Mouse (Mus musculus): ENCODE measurements around the gene Cd19. TPM values are rescaled to one million over a fixed set of nuclear protein-coding genes. Genes with fewer than 3 reads are reported as not detected.

Gene Cd19
- 10 to 100 TPM in 1 of 2 experiments, 1 to 10 TPM in 1; 3.9 to 11.7 TPM for total RNA-seq (2023)

DNA sequence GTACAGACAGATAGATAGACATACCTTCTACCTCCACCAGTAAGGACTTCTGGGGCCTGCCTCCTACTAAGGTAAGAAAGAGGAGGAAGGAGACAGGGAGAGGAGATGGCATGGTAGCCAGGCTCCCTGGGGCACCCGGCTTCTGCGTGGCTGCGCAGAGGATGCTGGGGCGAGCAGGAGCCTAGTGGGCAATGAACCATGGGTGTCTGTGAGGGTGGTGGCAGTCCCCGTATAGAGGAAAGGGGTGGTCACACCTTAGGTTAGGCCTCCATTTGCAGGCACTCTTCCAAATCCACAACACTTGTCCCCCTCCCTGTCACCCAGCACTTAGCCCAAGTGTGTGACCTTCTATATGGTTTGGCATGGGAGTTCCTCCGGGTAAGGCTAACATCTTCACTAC is at the start of gene Cd19:
Gene Cd19, minus strand, starts transcription at position 165 of the 400 bp plus-strand sequence.

DNA sequence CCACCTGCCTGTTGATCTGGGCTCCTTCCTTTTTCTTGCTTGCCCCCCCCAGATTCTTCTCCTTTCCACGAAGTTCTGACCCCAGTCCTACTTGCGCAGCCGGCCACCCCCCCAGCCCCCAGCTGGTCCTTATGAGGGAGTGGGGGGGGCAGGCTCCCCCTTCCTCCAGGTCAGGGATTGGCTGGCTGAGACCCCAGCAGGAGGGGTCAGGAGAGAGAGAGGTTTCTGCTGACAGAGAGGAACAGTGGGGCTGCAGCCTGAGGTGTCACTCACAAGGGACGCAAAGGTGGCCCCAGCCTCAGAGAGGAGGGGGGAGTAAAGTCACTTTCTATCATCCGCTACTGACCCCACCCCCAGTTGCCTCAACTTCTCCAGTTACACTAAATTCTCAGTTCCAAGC is 48.3 kb upstream of the Cd19 start, which contains the start of gene Atp2a1:
Gene Atp2a1, minus strand, starts transcription at position 105 of the 400 bp plus-strand sequence.

GRCm38 (mm10) chr7:126428631-126429502 is 14.2 kb upstream of the Cd19 start, which contains the start of gene Rabep2:
Rabep2 (plus strand) TSS chr7:126428759.

DNA sequence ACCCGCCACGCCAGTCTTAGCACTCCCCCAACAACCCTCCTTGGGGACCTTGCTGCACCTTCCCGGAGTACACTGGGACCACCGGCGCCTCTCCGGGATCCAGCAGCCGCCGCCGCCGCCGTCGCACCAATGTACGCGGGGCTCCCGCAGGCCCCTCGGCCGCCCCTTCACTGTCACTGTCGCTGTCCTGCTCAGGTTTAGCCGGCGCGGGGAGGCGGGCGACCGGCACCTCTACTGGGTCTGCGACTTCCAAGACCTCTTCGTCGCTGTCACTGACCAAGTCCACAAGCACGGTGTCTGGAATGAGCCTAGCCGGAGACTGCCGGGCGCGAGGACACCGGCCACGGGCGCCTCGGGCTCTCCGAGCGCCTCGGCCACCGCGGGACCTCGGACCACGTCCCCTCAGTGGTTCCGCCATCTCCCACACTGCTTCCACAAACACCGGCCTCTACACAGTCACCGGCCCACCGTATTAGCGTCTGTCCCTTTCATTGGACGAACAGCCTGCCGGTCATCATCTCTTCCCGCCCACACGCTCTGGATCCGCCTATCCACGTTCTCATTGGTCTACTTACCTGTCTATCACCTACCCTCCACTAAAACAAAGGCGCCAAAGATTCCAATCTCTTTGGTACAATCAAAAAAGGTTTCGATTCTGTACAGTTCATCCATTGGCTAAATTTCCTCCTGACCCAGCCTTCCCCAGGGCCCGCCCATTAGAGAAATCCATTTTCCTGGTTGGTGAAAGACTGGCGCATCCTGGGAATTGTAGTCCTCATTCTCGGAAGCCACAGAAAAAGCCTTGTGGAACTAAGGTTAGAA is 18.2 kb downstream of the Cd19 start, which contains the start of gene Nfatc2ip:
Gene Nfatc2ip, minus strand, starts transcription at position 440 of the 822 bp plus-strand sequence.

GRCm38 (mm10) chr7:126377278-126378158 is 37.2 kb downstream of the Cd19 start, which contains the start of gene Spns1:
Spns1 (minus strand) TSS chr7:126377450.

GRCm38 (mm10) chr7:126369393-126369792 is 45.3 kb downstream of the Cd19 start, which contains the start of gene Lat:
Lat (minus strand) TSS chr7:126369570.

Other genes with a start within 250 kb of the Cd19 start
- 100 to 1,000 TPM; 163 to 166 TPM for gene Xpo6, start 214.4 kb downstream of the Cd19 start, total RNA-seq (2023)
- 1 to 10 TPM; 6.0 to 9.2 TPM for gene Sbk1, start 142.3 kb downstream of the Cd19 start, total RNA-seq (2023)
- gene Lat, start 45.3 kb downstream of the Cd19 start, total RNA-seq (2023) = 1 to 10 TPM; 1.8 to 2.4 TPM
- gene Spns1, start 37.4 kb downstream of the Cd19 start, total RNA-seq (2023) = 10 to 100 TPM; 26.2 to 38.0 TPM
- gene Nfatc2ip, start 18.2 kb downstream of the Cd19 start, total RNA-seq (2023) = 10 to 100 TPM; 11.5 to 12.0 TPM
- 10 to 100 TPM; 14.8 to 15.6 TPM for gene Rabep2, start 13.9 kb upstream of the Cd19 start, total RNA-seq (2023)
- 1 to 10 TPM in 1 of 2 experiments, under 1 TPM in 1; 0.87 to 1.1 TPM for gene Atp2a1, start 48.2 kb upstream of the Cd19 start, total RNA-seq (2023)
- 10 to 100 TPM; 45.4 to 49.2 TPM for gene Sh2b1, start 60.5 kb upstream of the Cd19 start, total RNA-seq (2023)
- gene Tufm, start 72.5 kb upstream of the Cd19 start, total RNA-seq (2023) = 10 to 100 TPM; 25.0 to 34.9 TPM
- 100 to 1,000 TPM; 126 to 139 TPM for gene Atxn2l, start 88.5 kb upstream of the Cd19 start, total RNA-seq (2023)
- gene Eif3c, start 151.5 kb upstream of the Cd19 start, total RNA-seq (2023) = 100 to 1,000 TPM in 1 of 2 experiments, 10 to 100 TPM in 1; 86.1 to 101 TPM
- gene Apobr, start 170.1 kb upstream of the Cd19 start, total RNA-seq (2023) = 100 to 1,000 TPM; 164 to 190 TPM
- 100 to 1,000 TPM; 322 to 350 TPM for gene Cln3, start 170.9 kb upstream of the Cd19 start, total RNA-seq (2023)
- gene Il27, start 180.1 kb upstream of the Cd19 start, total RNA-seq (2023) = 1 to 10 TPM; 4.2 to 4.7 TPM
- gene Nupr1, start 216.0 kb upstream of the Cd19 start, total RNA-seq (2023) = 10 to 100 TPM in 1 of 2 experiments, 1 to 10 TPM in 1; 8.4 to 13.6 TPM
- 10 to 100 TPM; 21.3 to 28.0 TPM for gene Sgf29, start 234.4 kb upstream of the Cd19 start, total RNA-seq (2023)